Mouse (Mus musculus): ENCODE data around the gene Kcnf1. TPM values are rescaled to one million over a fixed set of nuclear protein-coding genes. Genes with fewer than 3 reads are reported as not detected.
A peak's percentile ranks its signal among the peaks of the same experiment; 100 is the strongest.

Gene Kcnf1
- 0.38 and 0.43 TPM in 2 replicates for polyA plus RNA-seq (2014; fragmentation: Nextera tagmentation; extraction: Ambion mirVana)

DNA sequence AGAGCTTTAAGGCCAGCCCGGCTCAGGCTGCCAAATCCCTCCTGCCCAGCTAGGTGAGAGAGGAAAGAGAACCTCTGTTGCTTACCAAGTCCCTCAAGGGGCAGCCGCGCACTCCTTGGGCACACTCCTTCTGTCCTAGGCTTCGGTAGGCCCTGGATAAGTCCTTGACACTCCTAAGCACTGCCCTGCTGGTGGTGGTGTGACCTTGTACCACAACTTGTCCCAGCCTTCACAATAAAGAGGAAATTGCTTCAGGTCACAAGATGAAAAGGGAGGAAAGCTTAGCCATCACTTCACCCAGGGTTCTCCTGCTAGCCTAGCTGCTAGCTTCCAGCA, at the start of gene Kcnf1:
Gene Kcnf1, minus strand, starts transcription at position 132 of the 336 bp plus-strand sequence.
- H3K4me1 ChIP-seq (ENCODE audit: control insufficient read depth, insufficient read depth, low read length): no peaks in the 10 kb centered on the region
- no peaks in the 10 kb centered on the region for H3K9me3 ChIP-seq (ENCODE audit: control insufficient read depth, low read depth, low read length)
- H3K27ac ChIP-seq (ENCODE audit: low read length): no peak within 1 kb of the TSS
- H3K4me3 ChIP-seq (ENCODE audit: low read depth, low read length): peak within 1 kb of the TSS; percentile 44
- 30% methylated on average over 4 of the region's 4 CpGs for WGBS
- 0 out of 2 replicates have a peak within 1 kb of the TSS, but pooled peaks have one; percentile 4 for H3K9ac ChIP-seq (replicated peaks; ENCODE audit: low read depth, low read length)
- no peak for ATAC-seq (ENCODE audit: insufficient number of reproducible peaks, insufficient read depth, low FRiP score, low read depth)
- H3K36me3 ChIP-seq (ENCODE audit: control insufficient read depth, insufficient read depth, low read length): no peaks in the 10 kb centered on the region
- peak within 1 kb of the TSS; percentile 96 for H3K4me2 ChIP-seq (replicated peaks; ENCODE audit: low read depth, low read length)
- peaks cover 15% of the 10 kb centered on the region for H3K27me3 ChIP-seq (ENCODE audit: control insufficient read depth, insufficient read depth, low read length)

DNA sequence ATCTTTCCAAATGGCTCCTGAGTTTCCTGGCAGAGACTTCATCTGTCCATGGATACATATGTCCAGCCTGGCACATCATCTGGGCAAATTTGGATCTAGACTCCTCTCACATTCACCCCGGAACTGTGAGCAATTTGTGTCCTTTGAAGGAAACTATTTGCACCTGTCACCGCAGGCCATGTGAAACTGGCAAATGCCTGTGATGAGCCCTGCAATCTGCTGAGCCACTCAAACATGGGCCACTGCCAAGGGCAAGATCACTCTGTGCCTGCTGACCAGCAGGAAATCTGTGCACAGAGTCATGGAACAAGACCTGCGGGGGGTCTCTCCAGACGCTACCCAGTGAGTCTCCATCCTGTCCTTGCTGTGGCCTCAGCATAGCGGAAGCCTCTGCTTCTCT, 48.3 kb upstream of the Kcnf1 start:
- Histone ChIP-seq H3K27me3 (ENCODE audit: control insufficient read depth, insufficient read depth, low read length) (no peaks in the 10 kb centered on the region), H3K4me2 (replicated peaks; ENCODE audit: low read depth, low read length) (no peak overlapping the region), H3K36me3 (ENCODE audit: control insufficient read depth, insufficient read depth, low read length) (no peaks in the 10 kb centered on the region), H3K9ac (replicated peaks; ENCODE audit: low read depth, low read length) (no peak overlapping the region), H3K4me1 (ENCODE audit: control insufficient read depth, insufficient read depth, low read length) (no peaks in the 10 kb centered on the region), H3K27ac (ENCODE audit: low read length) (no peak overlapping the region), H3K9me3 (ENCODE audit: control insufficient read depth, low read depth, low read length) (no peaks in the 10 kb centered on the region), H3K4me3 (ENCODE audit: low read depth, low read length) (no peak overlapping the region)
- 87% methylated on average over 5 of the region's 5 CpGs for WGBS
- ATAC-seq (ENCODE audit: insufficient number of reproducible peaks, insufficient read depth, low FRiP score, low read depth): no peak

DNA sequence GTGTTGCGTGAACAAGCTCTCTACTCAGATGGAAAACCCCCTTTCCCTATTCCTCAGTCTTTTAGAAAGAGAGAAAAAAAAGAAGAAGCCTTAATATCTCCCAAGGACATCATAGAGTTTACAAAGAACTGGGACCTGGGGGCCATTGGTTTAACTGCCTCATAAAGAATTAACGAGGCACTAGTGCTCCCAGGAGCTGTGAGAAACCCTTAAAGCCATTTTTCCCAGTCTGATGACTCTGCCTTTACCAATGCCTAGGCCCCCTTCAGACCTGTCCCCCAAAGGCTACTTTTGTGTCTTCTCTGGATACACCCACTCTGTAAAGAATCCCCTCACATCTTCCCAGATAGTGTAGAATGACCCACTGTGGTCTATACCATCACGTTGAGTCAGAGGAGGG, 46.4 kb upstream of the Kcnf1 start:
- H3K4me1 ChIP-seq (ENCODE audit: control insufficient read depth, insufficient read depth, low read length): no peaks in the 10 kb centered on the region
- 63% methylated on average over 3 of the region's 3 CpGs for WGBS
- H3K9me3 ChIP-seq (ENCODE audit: control insufficient read depth, low read depth, low read length): no peaks in the 10 kb centered on the region
- H3K27me3 ChIP-seq (ENCODE audit: control insufficient read depth, insufficient read depth, low read length): no peaks in the 10 kb centered on the region
- no peak overlapping the region for H3K4me3 ChIP-seq (ENCODE audit: low read depth, low read length)
- no peak overlapping the region for H3K9ac ChIP-seq (replicated peaks; ENCODE audit: low read depth, low read length)
- no peak overlapping the region for H3K27ac ChIP-seq (ENCODE audit: low read length)
- no peaks in the 10 kb centered on the region for H3K36me3 ChIP-seq (ENCODE audit: control insufficient read depth, insufficient read depth, low read length)
- H3K4me2 ChIP-seq (replicated peaks; ENCODE audit: low read depth, low read length): no peak overlapping the region
- ATAC-seq (ENCODE audit: insufficient number of reproducible peaks, insufficient read depth, low FRiP score, low read depth): no peak

DNA sequence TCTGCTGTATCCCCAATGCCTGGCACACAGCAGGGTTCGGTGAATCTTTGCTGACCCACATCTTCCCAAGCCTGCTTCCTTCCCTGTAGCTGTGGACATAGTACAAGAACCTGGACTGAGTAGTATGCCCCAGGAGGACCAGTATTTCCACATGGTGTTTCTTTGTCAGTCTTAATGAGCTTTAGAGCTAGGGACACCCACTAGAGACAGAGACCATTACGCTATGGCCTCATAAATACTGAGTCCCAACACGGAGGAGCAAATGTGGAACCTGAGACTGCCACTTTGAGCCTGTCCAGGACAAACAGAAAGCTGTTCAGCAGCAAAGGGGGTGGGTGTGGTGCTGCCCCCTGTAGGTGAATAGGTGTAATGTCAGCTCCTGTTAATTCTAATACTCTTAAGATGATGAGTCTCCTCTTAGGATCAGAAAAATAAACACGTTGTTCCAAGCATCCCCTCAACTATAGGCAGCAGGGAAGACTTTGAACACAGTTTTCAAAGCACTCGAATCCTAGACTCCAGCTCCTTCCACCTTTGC, 45.3 kb upstream of the Kcnf1 start:
- no peaks in the 10 kb centered on the region for H3K27me3 ChIP-seq (ENCODE audit: control insufficient read depth, insufficient read depth, low read length)
- H3K9ac ChIP-seq (replicated peaks; ENCODE audit: low read depth, low read length): no peak overlapping the region
- H3K4me3 ChIP-seq (ENCODE audit: low read depth, low read length): no peak overlapping the region
- no peak for ATAC-seq (ENCODE audit: insufficient number of reproducible peaks, insufficient read depth, low FRiP score, low read depth)
- H3K4me1 ChIP-seq (ENCODE audit: control insufficient read depth, insufficient read depth, low read length): no peaks in the 10 kb centered on the region
- H3K27ac ChIP-seq (ENCODE audit: low read length): no peak overlapping the region
- no peaks in the 10 kb centered on the region for H3K36me3 ChIP-seq (ENCODE audit: control insufficient read depth, insufficient read depth, low read length)
- WGBS: 45% methylated on average over 5 of the region's 5 CpGs
- H3K9me3 ChIP-seq (ENCODE audit: control insufficient read depth, low read depth, low read length): no peaks in the 10 kb centered on the region
- no peak overlapping the region for H3K4me2 ChIP-seq (replicated peaks; ENCODE audit: low read depth, low read length)

DNA sequence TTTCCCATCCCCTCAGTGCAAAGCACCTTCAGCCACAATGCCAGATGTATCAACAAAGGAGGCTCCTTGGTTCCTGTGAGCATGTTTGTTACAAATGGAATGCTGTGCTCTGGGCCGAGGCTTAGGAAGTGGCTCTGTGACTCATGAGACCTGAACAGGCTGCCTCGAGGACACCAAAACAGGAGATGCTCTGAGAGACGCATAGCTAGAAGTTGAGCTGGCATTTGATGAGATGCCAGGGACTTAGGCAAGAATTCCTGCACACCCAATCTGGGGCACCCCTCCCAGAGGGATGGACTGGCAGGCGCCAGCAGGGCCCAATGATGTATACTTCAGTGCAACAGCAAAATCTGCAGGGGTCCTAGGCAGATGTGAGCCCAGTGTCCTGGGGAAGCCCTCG, 43.9 kb upstream of the Kcnf1 start:
- Histone ChIP-seq H3K4me2 (replicated peaks; ENCODE audit: low read depth, low read length) (no peak overlapping the region), H3K9ac (replicated peaks; ENCODE audit: low read depth, low read length) (no peak overlapping the region), H3K27ac (ENCODE audit: low read length) (no peak overlapping the region), H3K4me1 (ENCODE audit: control insufficient read depth, insufficient read depth, low read length) (no peaks in the 10 kb centered on the region), H3K36me3 (ENCODE audit: control insufficient read depth, insufficient read depth, low read length) (no peaks in the 10 kb centered on the region), H3K9me3 (ENCODE audit: control insufficient read depth, low read depth, low read length) (no peaks in the 10 kb centered on the region), H3K4me3 (ENCODE audit: low read depth, low read length) (no peak overlapping the region), H3K27me3 (ENCODE audit: control insufficient read depth, insufficient read depth, low read length) (no peaks in the 10 kb centered on the region)
- WGBS: 69% methylated on average over 5 of the region's 5 CpGs
- no peak for ATAC-seq (ENCODE audit: insufficient number of reproducible peaks, insufficient read depth, low FRiP score, low read depth)

DNA sequence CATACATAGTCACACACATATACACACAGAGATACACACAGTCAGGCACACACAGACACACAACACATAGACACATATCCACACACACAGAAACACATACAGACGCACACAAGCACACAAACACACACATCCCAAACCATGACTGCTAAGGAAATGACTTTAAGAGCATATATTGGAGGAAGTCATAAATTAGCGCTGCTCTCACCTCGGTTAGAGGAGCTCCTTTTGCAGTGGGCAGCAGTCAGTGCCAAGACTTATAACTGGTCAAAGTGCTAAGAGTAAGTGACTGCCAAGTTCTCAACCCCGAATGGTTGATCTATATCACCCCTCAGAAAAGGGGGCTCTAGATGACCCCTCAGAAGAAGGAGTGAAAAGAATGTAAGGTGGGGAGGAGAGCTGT, 42.4 kb upstream of the Kcnf1 start:
- ATAC-seq (ENCODE audit: insufficient number of reproducible peaks, insufficient read depth, low FRiP score, low read depth): no peak
- no peaks in the 10 kb centered on the region for H3K4me1 ChIP-seq (ENCODE audit: control insufficient read depth, insufficient read depth, low read length)
- H3K27ac ChIP-seq (ENCODE audit: low read length): no peak overlapping the region
- H3K4me2 ChIP-seq (replicated peaks; ENCODE audit: low read depth, low read length): no peak overlapping the region
- no peaks in the 10 kb centered on the region for H3K27me3 ChIP-seq (ENCODE audit: control insufficient read depth, insufficient read depth, low read length)
- H3K9me3 ChIP-seq (ENCODE audit: control insufficient read depth, low read depth, low read length): no peaks in the 10 kb centered on the region
- no peaks in the 10 kb centered on the region for H3K36me3 ChIP-seq (ENCODE audit: control insufficient read depth, insufficient read depth, low read length)
- no peak overlapping the region for H3K4me3 ChIP-seq (ENCODE audit: low read depth, low read length)
- 61% methylated on average over 4 of the region's 4 CpGs for WGBS
- no peak overlapping the region for H3K9ac ChIP-seq (replicated peaks; ENCODE audit: low read depth, low read length)

DNA sequence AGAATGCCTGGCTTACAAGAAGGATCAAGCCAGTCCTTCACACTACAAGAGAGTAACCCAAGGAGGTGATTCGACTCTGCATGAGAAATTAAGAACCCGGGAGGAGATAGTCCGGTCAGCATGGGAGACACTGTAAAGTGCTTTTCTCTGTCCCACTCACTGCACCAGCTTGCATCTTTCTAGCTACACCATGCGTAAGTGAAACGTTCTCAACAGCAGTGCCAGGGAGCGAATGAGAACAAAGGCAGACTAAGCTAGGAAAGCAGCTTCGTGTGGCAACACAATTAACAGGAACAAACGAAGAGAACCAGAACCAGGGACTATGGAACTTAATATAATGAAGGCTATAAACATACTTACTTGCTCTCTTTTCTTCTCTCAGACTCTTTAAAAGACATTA, 41.7 kb upstream of the Kcnf1 start:
- H3K9me3 ChIP-seq (ENCODE audit: control insufficient read depth, low read depth, low read length): no peaks in the 10 kb centered on the region
- no peak overlapping the region for H3K4me3 ChIP-seq (ENCODE audit: low read depth, low read length)
- no peak for ATAC-seq (ENCODE audit: insufficient number of reproducible peaks, insufficient read depth, low FRiP score, low read depth)
- H3K4me2 ChIP-seq (replicated peaks; ENCODE audit: low read depth, low read length): no peak overlapping the region
- H3K9ac ChIP-seq (replicated peaks; ENCODE audit: low read depth, low read length): no peak overlapping the region
- H3K4me1 ChIP-seq (ENCODE audit: control insufficient read depth, insufficient read depth, low read length): no peaks in the 10 kb centered on the region
- no peaks in the 10 kb centered on the region for H3K27me3 ChIP-seq (ENCODE audit: control insufficient read depth, insufficient read depth, low read length)
- H3K36me3 ChIP-seq (ENCODE audit: control insufficient read depth, insufficient read depth, low read length): no peaks in the 10 kb centered on the region
- 67% methylated on average over 8 of the region's 8 CpGs for WGBS
- H3K27ac ChIP-seq (ENCODE audit: low read length): no peak overlapping the region

DNA sequence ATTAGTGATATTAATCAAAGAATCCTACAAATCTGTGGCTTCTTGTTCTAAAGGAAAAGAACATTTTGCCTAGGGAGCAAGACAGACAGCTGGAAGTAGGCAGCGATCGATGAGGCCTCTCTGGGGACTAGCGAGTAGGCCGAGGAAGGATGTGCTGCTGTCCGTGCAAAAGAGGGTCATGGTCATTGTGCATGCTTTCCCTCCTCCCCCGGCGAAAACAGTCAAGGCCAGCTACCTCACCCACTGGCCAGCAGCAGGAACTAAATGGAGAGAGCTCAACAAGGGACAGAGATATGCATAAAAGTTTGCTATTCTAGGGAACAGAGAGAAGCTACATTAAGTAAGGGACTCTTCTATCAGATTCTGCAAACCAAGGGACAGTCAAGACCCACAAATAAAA, 39.1 kb upstream of the Kcnf1 start:
- ATAC-seq (ENCODE audit: insufficient number of reproducible peaks, insufficient read depth, low FRiP score, low read depth): no peak
- Histone ChIP-seq H3K36me3 (ENCODE audit: control insufficient read depth, insufficient read depth, low read length) (no peaks in the 10 kb centered on the region), H3K4me1 (ENCODE audit: control insufficient read depth, insufficient read depth, low read length) (no peaks in the 10 kb centered on the region), H3K27ac (ENCODE audit: low read length) (no peak overlapping the region), H3K4me2 (replicated peaks; ENCODE audit: low read depth, low read length) (no peak overlapping the region), H3K9ac (replicated peaks; ENCODE audit: low read depth, low read length) (no peak overlapping the region), H3K9me3 (ENCODE audit: control insufficient read depth, low read depth, low read length) (no peaks in the 10 kb centered on the region), H3K27me3 (ENCODE audit: control insufficient read depth, insufficient read depth, low read length) (no peaks in the 10 kb centered on the region), H3K4me3 (ENCODE audit: low read depth, low read length) (no peak overlapping the region)
- WGBS: 91% methylated on average over 7 of the region's 7 CpGs

All from stomach, embryonic 14.5 days (tissue).